Mouse (Mus musculus) layer of hippocampus, adult 2 months (tissue): ENCODE results near the gene Ccdc88a. TPM values are rescaled to one million over a fixed set of nuclear protein-coding genes. Genes with fewer than 3 reads are reported as not detected.

Source experiments
- DNase-seq, 2 experiments: peaks; one replicate each; pipeline ENCODE4 v3.0.0; 2022; ENCODE audit warnings: low spot score in 2 of 2
- H3K27ac ChIP-seq: fragments of 200-600 bp; 2 replicates; pipeline ENCODE4 v1.8.1; 2022
- H3K4me3 ChIP-seq: fragments of 200-600 bp; 2 replicates; pipeline ENCODE4 v1.8.1; 2022; ENCODE audit warnings: mild to moderate bottlenecking
- CTCF ChIP-seq: fragments of 200-600 bp; conservative IDR thresholded peaks from 2 replicates; pipeline ENCODE4 v1.8.1; 2022; ENCODE audit warnings: antibody characterized with exemption, mild to moderate bottlenecking, moderate library complexity
- long read RNA-seq, 2 experiments: library from polyadenylated mRNA; stranded (forward); transcript quantifications; one replicate each; pipeline ENCODE4 v2.0.0; 2021; ENCODE audit warnings: borderline mapping rate in 2 of 2
- total RNA-seq, 2 experiments: library from RNA; stranded (reverse); gene quantifications; 2 replicates each; pipeline ENCODE4 v1.2.3; 2021

Gene Ccdc88a
- 10 to 100 TPM; 62.8 to 69.3 TPM for total RNA-seq
- long read RNA-seq, experiment 1, partial matches to known transcripts: 2 of 5 reads
- long read RNA-seq, experiment 1, other reads (novel, unspliced or antisense): 3 of 5 reads
- long read RNA-seq, experiment 2, partial matches to known transcripts: 8 of 16 reads
- long read RNA-seq, experiment 2, other reads (novel, unspliced or antisense): 8 of 16 reads

- DNase-seq: peak; percentile 95 to 98
- H3K4me3 ChIP-seq: peak within 1 kb of the TSS; percentile 94
- peak; percentile 71 for TF ChIP-seq CTCF
- peak within 1 kb of the TSS; percentile 99 for H3K27ac ChIP-seq
These were observed at the start of gene Ccdc88a for GRCm38 (mm10) chr11:29373396-29374273. Gene Ccdc88a, plus strand, starts transcription at chr11:29373658.

- H3K4me3 ChIP-seq: no peak overlapping the region
- no peak overlapping the region for H3K27ac ChIP-seq
- TF ChIP-seq CTCF: no peak
- no peak for DNase-seq
These were observed 38.0 kb upstream of the Ccdc88a start for GRCm38 (mm10) chr11:29335505-29335904.

- no peak for DNase-seq
These were observed 32.2 kb upstream of the Ccdc88a start for GRCm38 (mm10) chr11:29341259-29341658.

GRCm38 (mm10) chr11:29344891-29345657, 28.4 kb upstream of the Ccdc88a start:
- Histone ChIP-seq H3K27ac (no peak overlapping the region), H3K4me3 (no peak overlapping the region)
- no peak for DNase-seq
- TF ChIP-seq CTCF: no peak

More at GRCm38 (mm10) chr11:29341259-29341658, 32.2 kb upstream of the Ccdc88a start:
- Histone ChIP-seq H3K4me3 (no peak overlapping the region), H3K27ac (no peak overlapping the region)
- TF ChIP-seq CTCF: no peak

GRCm38 (mm10) chr11:29345673-29346286, 27.7 kb upstream of the Ccdc88a start:
- no peak for TF ChIP-seq CTCF
- DNase-seq: no peak
- Histone ChIP-seq H3K4me3 (no peak overlapping the region), H3K27ac (no peak overlapping the region)

GRCm38 (mm10) chr11:29350891-29351290, 22.6 kb upstream of the Ccdc88a start:
- no peak for TF ChIP-seq CTCF

GRCm38 (mm10) chr11:29352214-29352613, 21.2 kb upstream of the Ccdc88a start:
- H3K27ac ChIP-seq: no peak overlapping the region
- no peak for TF ChIP-seq CTCF

More at GRCm38 (mm10) chr11:29350891-29351290, 22.6 kb upstream of the Ccdc88a start:
- no peak overlapping the region for H3K27ac ChIP-seq
- H3K4me3 ChIP-seq: no peak overlapping the region
- no peak for DNase-seq

GRCm38 (mm10) chr11:29368161-29368560, 5.3 kb upstream of the Ccdc88a start:
- Histone ChIP-seq H3K27ac (no peak overlapping the region), H3K4me3 (no peak overlapping the region)
- no peak for DNase-seq
- no peak for TF ChIP-seq CTCF

More at GRCm38 (mm10) chr11:29352214-29352613, 21.2 kb upstream of the Ccdc88a start:
- no peak for DNase-seq
- no peak overlapping the region for H3K4me3 ChIP-seq

- Histone ChIP-seq H3K4me3 (peak overlapping the region; percentile 94), H3K27ac (peak overlapping the region; percentile 99)
- no peak for TF ChIP-seq CTCF
- DNase-seq: no peak
These were observed 435 bp upstream of the Ccdc88a start for GRCm38 (mm10) chr11:29373050-29373395.

GRCm38 (mm10) chr11:29374274-29374656, 807 bp downstream of the Ccdc88a start:
- no peak for DNase-seq
- Histone ChIP-seq H3K4me3 (peak overlapping the region; percentile 94), H3K27ac (peak overlapping the region; percentile 99)
- peak; percentile 20; the same call in 1 of the 2 replicates for TF ChIP-seq CTCF

GRCm38 (mm10) chr11:29376635-29377034, 3.2 kb downstream of the Ccdc88a start:
- Histone ChIP-seq H3K4me3 (peak overlapping the region; percentile 94), H3K27ac (0 out of 2 replicates have a peak overlapping the region, but pooled peaks have one; percentile 99)
- DNase-seq: no peak
- TF ChIP-seq CTCF: no peak

- H3K4me3 ChIP-seq: no peak overlapping the region
- no peak for DNase-seq
- H3K27ac ChIP-seq: no peak overlapping the region
- TF ChIP-seq CTCF: no peak
These were observed 5.3 kb downstream of the Ccdc88a start for GRCm38 (mm10) chr11:29378751-29379150.
